Mouse (Mus musculus) lung, embryonic 14.5 days (tissue): Measurements from ENCODE around the gene Ostc. TPM values are rescaled to one million over a fixed set of nuclear protein-coding genes. Genes with fewer than 3 reads are reported as not detected.

Experiments
- ATAC-seq: fragments of 200-750 bp; cut with Nextera tagmentation; 2 replicates; pipeline ENCODE4 v1.8.0; 2017; ENCODE audit warnings: mild to moderate bottlenecking, moderate TSS enrichment, moderate library complexity; ENCODE audit not compliant: insufficient read depth
- DNase-seq: peaks from one replicate; pipeline ENCODE4 v3.0.0-alpha.2; 2015
- H3K27ac ChIP-seq: fragments of 300-500 bp; sonication (generic); 2 replicates; pipeline ENCODE4 v1.5.1; 2014; ENCODE audit warnings: low read depth, mild to moderate bottlenecking, moderate library complexity
- H3K27me3 ChIP-seq: fragments of 300-500 bp; sonication (generic); 2 replicates; pipeline ENCODE4 v1.6.1; 2014; ENCODE audit warnings: low read length, control low read depth; ENCODE audit not compliant: insufficient read depth
- H3K36me3 ChIP-seq: fragments of 300-500 bp; sonication (generic); 2 replicates; pipeline ENCODE4 v1.6.1; 2014; ENCODE audit warnings: control low read depth; ENCODE audit not compliant: insufficient read depth
- H3K4me1 ChIP-seq: fragments of 300-500 bp; sonication (generic); 2 replicates; pipeline ENCODE4 v1.6.1; 2014; ENCODE audit warnings: antibody characterized with exemption, control low read depth; ENCODE audit not compliant: insufficient read depth
- H3K4me2 ChIP-seq: fragments of 300-500 bp; sonication (generic); 2 replicates; pipeline ENCODE4 v1.6.1; 2014; ENCODE audit warnings: mild to moderate bottlenecking
- H3K4me3 ChIP-seq: fragments of 300-500 bp; sonication (generic); 2 replicates; pipeline ENCODE4 v1.5.1; 2014; ENCODE audit warnings: low read depth, low read length
- H3K9ac ChIP-seq: fragments of 300-500 bp; sonication (generic); 2 replicates; pipeline ENCODE4 v1.6.1; 2014
- H3K9me3 ChIP-seq: fragments of 300-500 bp; sonication (generic); 2 replicates; pipeline ENCODE4 v1.6.1; 2016; ENCODE audit warnings: low read depth, low read length, control low read depth
- CTCF ChIP-seq: IDR thresholded peaks from 2 replicates; pipeline ENCODE4 v1.5.1; 2016; ENCODE audit warnings: antibody characterized with exemption, low read depth
- WGBS: fragments of 180-500 bp; shearing (Covaris S2); extraction: QIAGEN DNeasy Blood & Tissue Kit; methylation state at CpG from one replicate; pipeline ENCODE4 v1.1.7; 2014; 5-methylcytosine and 5-hydroxymethylcytosine counted together
- polyA plus RNA-seq: library from polyadenylated mRNA; unstranded; fragments of >200 nt; fragmentation: Nextera tagmentation; extraction: Ambion mirVana; gene quantifications from 2 replicates; pipeline ENCODE4 v1.2.1, GENCODE M21; 2014

The Ostc gene
- polyA plus RNA-seq, 1 experiment from 2014 or later: 401 TPM

- Histone ChIP-seq H3K4me2 (no peak overlapping the region), H3K4me3 (no peak overlapping the region), H3K9ac (no peak overlapping the region), H3K36me3 (no peaks in the 10 kb centered on the region), H3K4me1 (no peaks in the 10 kb centered on the region), H3K9me3 (no peaks in the 10 kb centered on the region), H3K27me3 (no peaks in the 10 kb centered on the region), H3K27ac (no peak overlapping the region)
- 39% methylated on average over 4 of the region's 4 CpGs for WGBS
- ATAC-seq: no peak
- no peak for DNase-seq
- no peak for TF ChIP-seq CTCF
Measured at GRCm38 (mm10) chr3:130736758-130737157, 27.5 kb upstream of the Ostc start.

- WGBS: 0% methylated on average over 45 of the region's 45 CpGs
- Histone ChIP-seq H3K4me1 (peaks cover 7% of the 10 kb centered on the region; the same call in 1 of the 2 replicates), H3K9me3 (no peaks in the 10 kb centered on the region), H3K4me3 (peak within 1 kb of the TSS; percentile 80), H3K27me3 (no peaks in the 10 kb centered on the region), H3K4me2 (peak within 1 kb of the TSS; percentile 88), H3K9ac (peak within 1 kb of the TSS; percentile 94), H3K36me3 (peaks cover 41% of the 10 kb centered on the region), H3K27ac (peak within 1 kb of the TSS; percentile 89)
- ATAC-seq: peak; percentile 99
- TF ChIP-seq CTCF: no peak
- DNase-seq: peak; percentile 98
Measured at GRCm38 (mm10) chr3:130730189-130730653, 21.0 kb upstream of the Ostc start, which contains the start of gene Rpl34. Rpl34 (minus strand) TSS chr3:130730398.

GRCm38 (mm10) chr3:130729472-130730188 lies 20.4 kb upstream of the Ostc start:
- Histone ChIP-seq H3K27me3 (no peaks in the 10 kb centered on the region), H3K4me2 (peak overlapping the region; percentile 88), H3K36me3 (peaks cover 44% of the 10 kb centered on the region), H3K9me3 (no peaks in the 10 kb centered on the region), H3K4me3 (peak overlapping the region; percentile 80), H3K27ac (peak overlapping the region; percentile 89), H3K4me1 (peaks cover 7% of the 10 kb centered on the region; the same call in 1 of the 2 replicates), H3K9ac (peak overlapping the region; percentile 94)
- peak; percentile 47 for TF ChIP-seq CTCF
- ATAC-seq: peak; percentile 41; the same call in 1 of the 2 replicates
- WGBS: under 1% methylated on average over 58 of the region's 58 CpGs
- peak; percentile 61 for DNase-seq

- no peak overlapping the region for H3K27ac ChIP-seq
- DNase-seq (no peak), ATAC-seq (no peak)
- H3K4me1 ChIP-seq: peaks cover 7% of the 10 kb centered on the region; the same call in 1 of the 2 replicates
- no peak for TF ChIP-seq CTCF
- H3K9me3 ChIP-seq: no peaks in the 10 kb centered on the region
- WGBS: 78% methylated on average over 4 of the region's 4 CpGs
- no peaks in the 10 kb centered on the region for H3K27me3 ChIP-seq
- peak overlapping the region; percentile 88; the same call in 1 of the 2 replicates for H3K4me2 ChIP-seq
- H3K36me3 ChIP-seq: peaks cover 45% of the 10 kb centered on the region
- H3K4me3 ChIP-seq: no peak overlapping the region
- H3K9ac ChIP-seq: 0 out of 2 replicates have a peak overlapping the region, but pooled peaks have one; percentile 94
Measured at GRCm38 (mm10) chr3:130727676-130728075, 18.4 kb upstream of the Ostc start.

- no peak overlapping the region; the same call in 1 of the 2 replicates for H3K27ac ChIP-seq
- no peaks in the 10 kb centered on the region for H3K9me3 ChIP-seq
- 67% methylated on average over 1 of the region's 1 CpGs for WGBS
- DNase-seq: peak; percentile 37
- peaks cover 45% of the 10 kb centered on the region for H3K36me3 ChIP-seq
- no peaks in the 10 kb centered on the region for H3K27me3 ChIP-seq
- no peak for ATAC-seq
- no peak overlapping the region for H3K4me3 ChIP-seq
- TF ChIP-seq CTCF: no peak
- H3K4me1 ChIP-seq: peaks cover 7% of the 10 kb centered on the region; the same call in 1 of the 2 replicates
- H3K4me2 ChIP-seq: no peak overlapping the region
- H3K9ac ChIP-seq: no peak overlapping the region
Measured at GRCm38 (mm10) chr3:130727036-130727435, 17.8 kb upstream of the Ostc start.

- Histone ChIP-seq H3K36me3 (peaks cover 45% of the 10 kb centered on the region), H3K4me1 (peaks cover 7% of the 10 kb centered on the region; the same call in 1 of the 2 replicates), H3K9ac (no peak overlapping the region), H3K4me2 (no peak overlapping the region), H3K9me3 (no peaks in the 10 kb centered on the region), H3K4me3 (no peak overlapping the region), H3K27me3 (no peaks in the 10 kb centered on the region), H3K27ac (no peak overlapping the region)
- 79% methylated on average over 2 of the region's 2 CpGs for WGBS
- ATAC-seq: no peak
- no peak for DNase-seq
- TF ChIP-seq CTCF: no peak
Measured at GRCm38 (mm10) chr3:130725718-130726117, 16.5 kb upstream of the Ostc start.

GRCm38 (mm10) chr3:130722733-130723478 lies 13.7 kb upstream of the Ostc start:
- H3K9me3 ChIP-seq: no peaks in the 10 kb centered on the region
- no peaks in the 10 kb centered on the region for H3K4me1 ChIP-seq
- DNase-seq (no peak), ATAC-seq (no peak)
- no peak overlapping the region for H3K4me3 ChIP-seq
- no peak for TF ChIP-seq CTCF
- no peak overlapping the region for H3K4me2 ChIP-seq
- no peak overlapping the region for H3K27ac ChIP-seq
- H3K9ac ChIP-seq: no peak overlapping the region
- peaks cover 32% of the 10 kb centered on the region for H3K36me3 ChIP-seq
- H3K27me3 ChIP-seq: no peaks in the 10 kb centered on the region
- 63% methylated on average over 11 of the region's 11 CpGs for WGBS
